Mouse (Mus musculus): ENCODE measurements at regions not wholly inside any gene's neighbourhood (a gene's known extent, or its start where the extent isn't known, plus 50 kb on each side); places are given as distances from the start of the nearest gene placed in this dataset.
"Not testable (repeated sequence)": the region's sequence is repeated elsewhere in the genome, so short reads cannot be mapped to it uniquely, and the experiment has no call there.

DNA sequence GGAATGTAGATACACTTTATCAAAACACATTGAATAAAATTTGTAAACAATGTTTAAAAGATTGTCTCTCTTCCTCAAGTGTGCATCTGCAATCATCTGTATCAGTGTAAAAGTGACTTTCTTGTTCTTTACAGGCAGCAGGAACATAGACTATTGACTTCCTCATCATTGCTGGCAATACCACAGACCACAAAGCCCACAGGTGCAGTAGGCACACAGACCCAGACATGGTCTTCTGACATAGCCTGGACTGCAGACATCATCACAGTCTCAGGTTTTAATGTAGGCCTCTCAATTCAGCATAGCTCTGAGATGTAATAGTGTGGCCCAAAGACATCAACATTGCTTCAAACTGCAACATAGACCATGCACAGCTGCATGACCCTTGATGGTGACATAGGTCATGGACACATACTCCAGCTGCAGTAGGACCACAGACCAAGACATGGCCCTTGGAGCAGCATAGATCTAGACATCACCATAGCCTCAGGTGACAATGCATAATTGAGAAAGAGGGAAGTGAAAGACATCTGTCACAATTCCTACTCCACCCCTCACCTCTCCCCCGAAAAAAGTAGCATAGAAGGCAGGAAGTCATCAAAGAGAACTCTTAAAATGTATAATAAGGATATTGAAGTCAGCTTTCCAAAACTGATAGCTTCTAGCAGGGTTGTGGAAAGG, 74.1 kb upstream of the Speer2 start:
- TF ChIP-seq POLR2A (IDR thresholded peaks at IDR 0.05; ENCODE audit: borderline replicate concordance, extremely low read depth, insufficient read depth, insufficient read length, poor library complexity, severe bottlenecking) (no peak), CTCF (IDR thresholded peaks at IDR 0.05; ENCODE audit: borderline replicate concordance, extremely low read depth, insufficient read depth, insufficient read length) (no peak)

DNA sequence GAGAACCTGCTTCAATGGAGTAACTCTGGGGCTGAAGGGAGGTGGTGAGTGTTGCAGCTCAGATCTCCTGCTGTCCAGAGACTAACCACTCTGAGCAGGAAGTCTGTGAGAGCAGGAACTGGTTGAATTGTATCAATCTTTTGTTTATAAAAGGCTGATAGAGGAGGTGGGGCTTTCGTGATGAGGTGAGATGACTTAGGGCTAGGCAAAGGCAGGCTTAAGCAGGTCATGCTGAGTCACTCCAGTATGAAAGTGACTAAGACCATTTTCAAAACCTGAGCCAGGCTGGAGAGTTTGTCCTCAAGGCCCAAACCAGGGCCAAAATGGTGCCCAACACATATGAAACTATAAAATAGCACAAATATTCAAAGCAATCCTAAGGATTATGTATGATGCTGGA, 80.1 kb upstream of the Speer2 start:
- TF ChIP-seq POLR2A (IDR thresholded peaks at IDR 0.05; ENCODE audit: borderline replicate concordance, extremely low read depth, insufficient read depth, insufficient read length, poor library complexity, severe bottlenecking), result no peak
- TF ChIP-seq CTCF (IDR thresholded peaks at IDR 0.05; ENCODE audit: borderline replicate concordance, extremely low read depth, insufficient read depth, insufficient read length), result no peak

More for the DNA sequence above, 74.1 kb upstream of the Speer2 start:
- no peak for DNase-seq (ENCODE audit: low read depth)

DNA sequence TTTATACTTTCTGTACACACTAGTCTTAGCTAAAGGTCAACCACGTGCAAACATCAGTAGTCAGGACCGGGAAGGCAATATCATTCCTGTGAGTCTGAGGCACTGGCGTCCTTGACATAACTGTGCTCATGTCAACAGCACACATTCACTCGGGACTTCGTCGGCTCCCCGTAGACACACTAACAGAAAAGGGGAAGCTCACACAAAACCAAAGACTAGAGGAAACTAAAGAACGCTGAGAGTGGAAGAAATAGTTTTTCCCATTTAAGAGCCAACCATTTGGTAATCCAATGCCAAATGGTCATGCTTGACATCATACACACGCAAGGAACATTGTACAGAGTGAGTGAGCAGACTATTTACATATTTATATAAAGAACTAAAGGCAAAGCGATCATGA, 85.2 kb upstream of the Speer2 start:
- TF ChIP-seq CTCF (IDR thresholded peaks at IDR 0.05; ENCODE audit: borderline replicate concordance, extremely low read depth, insufficient read depth, insufficient read length), result no peak
- TF ChIP-seq POLR2A (IDR thresholded peaks at IDR 0.05; ENCODE audit: borderline replicate concordance, extremely low read depth, insufficient read depth, insufficient read length, poor library complexity, severe bottlenecking), result no peak
- no peak for DNase-seq (ENCODE audit: low read depth)

More for the DNA sequence above, 80.1 kb upstream of the Speer2 start:
- DNase-seq (ENCODE audit: low read depth), result no peak

DNA sequence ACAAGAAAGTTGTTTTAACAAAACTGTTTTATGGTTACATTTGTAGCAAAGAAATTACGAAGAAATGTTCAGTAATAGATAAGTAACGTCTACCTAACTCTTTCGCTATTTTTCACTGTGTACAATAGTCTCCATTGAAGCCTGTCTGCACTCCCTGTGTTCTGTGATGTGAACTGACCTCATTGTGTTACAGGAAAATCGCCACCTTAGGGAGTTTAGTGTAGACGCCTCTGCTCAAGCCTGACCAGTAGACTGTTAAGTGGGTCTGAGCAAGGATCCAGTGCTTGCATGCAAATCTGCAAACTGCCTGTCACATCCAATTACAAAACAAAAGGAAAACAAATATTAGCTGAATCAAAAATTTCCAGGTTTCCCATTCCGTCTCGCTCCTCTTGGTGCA, 85.8 kb upstream of the Speer2 start:
- no peak for DNase-seq (ENCODE audit: low read depth)
- TF ChIP-seq CTCF (IDR thresholded peaks at IDR 0.05; ENCODE audit: borderline replicate concordance, extremely low read depth, insufficient read depth, insufficient read length) (no peak), POLR2A (IDR thresholded peaks at IDR 0.05; ENCODE audit: borderline replicate concordance, extremely low read depth, insufficient read depth, insufficient read length, poor library complexity, severe bottlenecking) (no peak)

DNA sequence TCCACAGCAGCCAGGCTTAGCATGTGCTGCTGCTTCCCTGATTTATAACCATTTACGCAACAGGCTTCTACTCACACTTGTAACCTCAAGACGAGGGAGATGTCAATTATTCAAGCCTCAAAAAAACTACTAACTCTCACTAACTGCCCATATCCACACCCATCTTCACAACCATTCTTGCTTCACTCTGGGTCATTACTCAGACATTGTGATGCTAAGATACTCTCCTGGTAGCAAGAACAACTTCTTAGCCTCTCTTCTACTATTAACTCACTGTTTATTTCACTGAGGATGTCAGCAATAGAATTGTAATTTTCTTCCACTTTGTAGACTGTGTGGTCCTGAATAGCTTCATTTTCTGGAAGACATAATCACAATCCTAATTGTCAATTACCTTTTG, 88.0 kb upstream of the Speer2 start:
- TF ChIP-seq CTCF (IDR thresholded peaks at IDR 0.05; ENCODE audit: borderline replicate concordance, extremely low read depth, insufficient read depth, insufficient read length) (no peak), POLR2A (IDR thresholded peaks at IDR 0.05; ENCODE audit: borderline replicate concordance, extremely low read depth, insufficient read depth, insufficient read length, poor library complexity, severe bottlenecking) (no peak)
- DNase-seq (ENCODE audit: low read depth), result no peak

DNA sequence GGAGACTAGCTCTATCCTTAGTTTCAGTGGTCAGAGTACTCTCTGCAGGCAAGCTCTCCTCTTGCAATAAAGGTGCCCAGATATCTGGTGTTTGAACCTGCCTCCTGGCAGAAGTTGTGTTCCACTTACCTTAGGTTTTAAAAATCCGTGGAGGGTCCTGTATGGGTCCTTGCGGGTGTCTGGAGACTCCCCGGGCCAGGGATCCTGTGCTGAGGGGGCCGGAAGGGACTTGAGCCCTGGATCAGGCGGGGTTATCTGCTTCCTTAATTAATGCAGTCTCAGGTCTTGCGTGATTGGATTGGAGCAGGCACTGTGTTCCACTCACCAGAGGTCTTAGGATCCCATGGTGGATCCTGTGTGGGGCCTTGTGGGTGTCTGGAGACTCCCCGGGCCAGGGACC, 103.0 kb upstream of the Speer2 start:
- not testable (repeated sequence) for DNase-seq (ENCODE audit: low read depth)

DNA sequence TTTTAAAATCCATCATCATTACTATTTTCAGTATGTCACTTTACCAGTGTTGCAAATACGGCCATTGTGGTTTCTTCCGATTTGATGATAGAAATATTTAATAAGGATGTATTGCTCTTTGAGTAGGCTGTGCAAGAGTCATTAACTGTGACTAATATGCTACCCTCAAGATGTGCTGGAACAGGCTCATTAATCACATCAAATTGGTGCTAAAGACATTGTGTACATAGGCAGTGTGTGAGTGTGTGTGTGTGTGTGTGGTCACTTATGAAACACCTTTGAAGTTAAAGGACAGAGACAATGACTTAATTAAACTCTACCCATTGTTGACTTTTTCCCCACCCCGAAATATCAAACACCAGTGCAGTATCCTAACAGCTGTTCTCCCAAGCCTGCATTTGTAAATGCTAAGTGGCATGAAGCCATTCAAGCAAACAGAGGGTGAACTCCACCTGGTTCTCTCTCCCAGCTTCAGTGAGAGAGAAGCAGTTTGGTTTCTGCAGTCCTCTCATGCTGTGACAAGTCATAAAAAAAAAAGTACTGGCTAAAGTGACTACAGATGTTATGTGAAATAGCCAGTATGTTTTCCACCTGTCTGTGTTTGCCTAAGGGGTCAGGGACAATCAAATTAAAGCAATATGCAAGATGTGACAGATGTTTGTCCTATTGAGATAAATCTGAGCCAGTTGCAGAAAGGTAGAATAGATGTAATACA, 116.4 kb upstream of the Speer2 start:
- no peak for TF ChIP-seq POLR2A (IDR thresholded peaks at IDR 0.05; ENCODE audit: borderline replicate concordance, extremely low read depth, insufficient read depth, insufficient read length, poor library complexity, severe bottlenecking)
- TF ChIP-seq CTCF (IDR thresholded peaks at IDR 0.05; ENCODE audit: borderline replicate concordance, extremely low read depth, insufficient read depth, insufficient read length), result no peak
- peak; percentile 29 for DNase-seq (ENCODE audit: low read depth)

DNA sequence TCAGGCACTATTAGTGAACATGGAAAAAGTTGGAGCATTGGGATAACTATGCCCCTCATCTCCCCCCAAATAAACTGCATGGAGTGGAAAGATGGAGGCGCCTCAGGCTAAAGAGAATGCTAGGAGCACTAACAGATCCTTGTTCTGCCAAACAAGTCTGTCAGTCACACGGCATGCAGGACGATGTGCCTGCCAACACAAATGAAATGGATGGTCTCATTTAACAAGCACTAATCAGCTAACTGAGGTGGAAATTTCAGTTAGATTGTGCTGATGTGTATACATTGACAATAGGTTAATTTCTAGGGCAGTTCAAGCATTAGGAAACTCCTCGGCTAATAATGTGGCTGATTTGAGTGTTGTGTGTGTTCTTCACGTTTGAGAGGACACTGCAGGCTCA, 120.8 kb upstream of the Speer2 start:
- DNase-seq (ENCODE audit: low read depth), result peak; percentile 92
- TF ChIP-seq CTCF (IDR thresholded peaks at IDR 0.05; ENCODE audit: borderline replicate concordance, extremely low read depth, insufficient read depth, insufficient read length) (no peak), POLR2A (IDR thresholded peaks at IDR 0.05; ENCODE audit: borderline replicate concordance, extremely low read depth, insufficient read depth, insufficient read length, poor library complexity, severe bottlenecking) (no peak)

DNA sequence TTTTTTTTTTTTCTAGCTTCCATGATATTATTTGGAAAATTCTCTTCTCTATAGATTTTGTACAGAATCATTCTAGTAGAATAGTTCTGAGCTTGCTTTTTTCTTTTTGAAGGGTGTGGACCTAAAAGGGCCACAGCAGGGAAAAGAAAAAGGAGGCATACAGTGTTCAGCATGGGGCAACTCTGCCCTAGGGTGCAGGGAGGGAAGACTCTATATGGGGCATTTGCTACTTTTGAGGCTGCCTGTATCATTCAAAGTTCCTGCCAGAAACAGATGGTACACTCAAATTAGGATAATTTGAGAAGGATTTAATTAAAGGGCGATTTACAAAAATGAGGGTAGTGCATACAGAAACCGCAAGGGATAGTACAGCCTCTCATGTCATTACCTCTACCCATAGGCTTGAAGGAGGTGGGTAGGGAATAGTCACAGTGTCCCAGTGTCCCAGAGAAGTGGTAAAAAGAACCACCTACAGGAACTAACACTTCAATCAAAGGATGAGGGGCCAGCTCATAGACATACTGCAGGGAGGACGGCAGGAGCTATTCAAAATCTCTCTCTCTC, 128.4 kb upstream of the Speer2 start:
- DNase-seq (ENCODE audit: low read depth), result peak; percentile 67
- TF ChIP-seq POLR2A (IDR thresholded peaks at IDR 0.05; ENCODE audit: borderline replicate concordance, extremely low read depth, insufficient read depth, insufficient read length, poor library complexity, severe bottlenecking) (no peak), CTCF (IDR thresholded peaks at IDR 0.05; ENCODE audit: borderline replicate concordance, extremely low read depth, insufficient read depth, insufficient read length) (no peak)

DNA sequence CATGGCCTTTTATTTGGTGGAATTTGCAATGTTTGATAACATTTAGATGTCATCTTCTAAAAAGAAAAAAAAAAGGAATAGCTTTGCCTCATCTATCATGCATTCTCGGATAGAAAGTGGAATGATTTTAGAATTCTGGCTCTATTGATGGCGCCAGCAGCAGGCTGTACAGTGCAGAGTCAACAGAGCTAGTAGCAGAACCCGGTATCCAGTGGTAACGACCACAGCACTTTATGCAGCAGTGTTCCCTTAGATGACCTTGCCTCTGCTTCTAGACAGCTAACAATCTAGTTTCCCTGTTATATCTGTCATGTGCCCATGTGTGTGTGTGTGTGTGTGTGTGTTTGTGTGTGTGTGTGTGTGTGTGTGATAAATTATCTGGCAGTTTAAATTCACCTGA, 129.2 kb upstream of the Speer2 start:
- no peak for TF ChIP-seq CTCF (IDR thresholded peaks at IDR 0.05; ENCODE audit: borderline replicate concordance, extremely low read depth, insufficient read depth, insufficient read length)
- no peak for TF ChIP-seq POLR2A (IDR thresholded peaks at IDR 0.05; ENCODE audit: borderline replicate concordance, extremely low read depth, insufficient read depth, insufficient read length, poor library complexity, severe bottlenecking)
- peak; percentile 54 for DNase-seq (ENCODE audit: low read depth)

DNA sequence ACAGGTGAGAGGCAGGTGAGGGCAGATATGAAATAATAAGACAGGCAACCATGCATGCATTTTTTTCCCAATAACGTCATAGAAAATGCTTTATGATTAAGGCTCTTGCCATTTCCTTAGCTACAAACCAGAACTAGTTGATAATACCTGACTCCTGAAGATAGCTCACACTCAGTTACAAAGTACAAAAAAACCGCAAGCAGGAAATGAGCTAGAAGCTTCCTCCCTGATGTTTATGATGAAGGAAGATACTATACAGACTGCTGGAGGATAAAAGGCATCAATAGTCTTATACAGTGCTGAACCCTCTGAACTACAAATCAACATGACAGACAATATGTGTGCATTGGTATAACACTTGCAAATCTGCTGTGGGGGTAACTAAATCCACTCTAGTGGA, 143.3 kb upstream of the Speer2 start:
- DNase-seq (ENCODE audit: low read depth), result no peak
- TF ChIP-seq POLR2A (IDR thresholded peaks at IDR 0.05; ENCODE audit: borderline replicate concordance, extremely low read depth, insufficient read depth, insufficient read length, poor library complexity, severe bottlenecking) (no peak), CTCF (IDR thresholded peaks at IDR 0.05; ENCODE audit: borderline replicate concordance, extremely low read depth, insufficient read depth, insufficient read length) (no peak)

DNA sequence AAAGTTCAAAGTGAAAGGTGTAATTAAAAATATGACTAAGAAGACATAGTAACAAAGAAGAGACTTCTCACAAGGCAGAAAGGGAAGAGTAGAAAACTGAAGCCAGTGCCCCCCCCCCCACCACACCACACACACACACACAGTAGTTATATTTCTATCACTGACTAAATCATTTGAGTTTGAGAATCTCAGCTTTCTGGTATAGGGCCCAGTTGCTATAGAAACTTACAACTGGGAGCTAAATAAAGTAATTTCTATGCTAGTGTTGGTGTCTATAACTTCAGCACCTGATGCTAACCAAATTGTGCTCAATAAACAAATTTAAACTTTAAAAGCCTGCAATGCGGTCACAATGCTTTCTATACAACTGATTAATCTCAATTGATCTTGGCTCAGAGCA, 153.4 kb upstream of the Speer2 start:
- TF ChIP-seq POLR2A (IDR thresholded peaks at IDR 0.05; ENCODE audit: borderline replicate concordance, extremely low read depth, insufficient read depth, insufficient read length, poor library complexity, severe bottlenecking) (no peak), CTCF (IDR thresholded peaks at IDR 0.05; ENCODE audit: borderline replicate concordance, extremely low read depth, insufficient read depth, insufficient read length) (no peak)
- DNase-seq (ENCODE audit: low read depth), result peak; percentile 9

All from brain, embryonic 14.5 days (tissue).